Mouse (Mus musculus): ENCODE measurements at regions not wholly inside any gene's neighbourhood (a gene's known extent, or its start where the extent isn't known, plus 50 kb on each side); places are given as distances from the start of the nearest gene placed in this dataset.

- DNase-seq (ENCODE audit: low read depth, low spot score), result no peak
These were observed 247.8 kb upstream of the Sp4 start for GRCm38 (mm10) chr12:118549071-118549470.

GRCm38 (mm10) chr12:118540336-118540735 is 239.1 kb upstream of the Sp4 start:
- no peak for DNase-seq (ENCODE audit: low read depth, low spot score)

- no peak for DNase-seq (ENCODE audit: low read depth, low spot score)
These were observed 229.3 kb upstream of the Sp4 start for GRCm38 (mm10) chr12:118530514-118530913.

GRCm38 (mm10) chr12:118529428-118530361 is 228.5 kb upstream of the Sp4 start:
- no peak for DNase-seq (ENCODE audit: low read depth, low spot score)

GRCm38 (mm10) chr12:118521770-118522169 is 220.5 kb upstream of the Sp4 start:
- DNase-seq (ENCODE audit: low read depth, low spot score), result no peak

- no peak for DNase-seq (ENCODE audit: low read depth, low spot score)
These were observed 220.1 kb upstream of the Sp4 start for GRCm38 (mm10) chr12:118521329-118521728.

- DNase-seq (ENCODE audit: low read depth, low spot score), result no peak
These were observed 218.6 kb upstream of the Sp4 start for GRCm38 (mm10) chr12:118519801-118520327.

- DNase-seq (ENCODE audit: low read depth, low spot score), result no peak
These were observed 209.7 kb upstream of the Sp4 start for GRCm38 (mm10) chr12:118510989-118511388.

- no peak for DNase-seq (ENCODE audit: low read depth, low spot score)
These were observed 208.0 kb upstream of the Sp4 start for GRCm38 (mm10) chr12:118508972-118509917.

- no peak for DNase-seq (ENCODE audit: low read depth, low spot score)
These were observed 199.2 kb upstream of the Sp4 start for GRCm38 (mm10) chr12:118500392-118500791.

- DNase-seq (ENCODE audit: low read depth, low spot score), result no peak
These were observed 186.8 kb upstream of the Sp4 start for GRCm38 (mm10) chr12:118488038-118488437.

GRCm38 (mm10) chr12:118486434-118486833 is 185.2 kb upstream of the Sp4 start:
- DNase-seq (ENCODE audit: low read depth, low spot score), result no peak

- DNase-seq (ENCODE audit: low read depth, low spot score), result no peak
These were observed 180.1 kb upstream of the Sp4 start for GRCm38 (mm10) chr12:118481347-118481746.

- no peak for DNase-seq (ENCODE audit: low read depth, low spot score)
These were observed 173.5 kb upstream of the Sp4 start for GRCm38 (mm10) chr12:118474732-118475131.

- no peak for DNase-seq (ENCODE audit: low read depth, low spot score)
These were observed 165.6 kb upstream of the Sp4 start for GRCm38 (mm10) chr12:118466837-118467236.

- DNase-seq (ENCODE audit: low read depth, low spot score), result no peak
These were observed 156.5 kb upstream of the Sp4 start for GRCm38 (mm10) chr12:118457493-118458408.

- no peak for DNase-seq (ENCODE audit: low read depth, low spot score)
These were observed 154.4 kb upstream of the Sp4 start for GRCm38 (mm10) chr12:118455609-118456008.

- no peak for DNase-seq (ENCODE audit: low read depth, low spot score)
These were observed 138.4 kb upstream of the Sp4 start for GRCm38 (mm10) chr12:118439626-118440025.

- DNase-seq (ENCODE audit: low read depth, low spot score), result no peak
These were observed 137.6 kb upstream of the Sp4 start for GRCm38 (mm10) chr12:118438882-118439281.

- DNase-seq (ENCODE audit: low read depth, low spot score), result no peak
These were observed 131.5 kb upstream of the Sp4 start for GRCm38 (mm10) chr12:118432703-118433102.

- DNase-seq (ENCODE audit: low read depth, low spot score), result no peak
These were observed 127.1 kb upstream of the Sp4 start for GRCm38 (mm10) chr12:118428384-118428783.

All from telencephalon, adult 2 months (tissue).